Mouse (Mus musculus): ENCODE measurements around the gene Klf7.

DNA sequence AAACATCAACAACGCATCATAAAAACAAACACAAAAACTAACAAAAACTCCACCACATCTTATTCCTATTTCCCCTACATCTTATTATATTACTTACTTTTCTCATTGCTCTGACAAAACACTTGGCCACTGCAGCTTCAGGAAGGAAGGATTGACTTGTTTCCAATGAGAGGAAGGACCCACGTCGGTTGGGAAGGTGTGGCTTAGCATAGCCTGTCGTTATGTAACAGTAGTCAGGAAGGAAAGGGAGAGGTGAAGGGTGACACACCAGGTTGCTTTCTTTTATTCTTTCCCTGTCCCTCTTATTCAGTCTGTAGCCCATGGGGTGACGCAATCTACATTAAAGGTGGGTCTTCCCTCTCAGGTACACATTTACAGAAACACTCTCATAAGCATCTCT is 129.6 kb downstream of the Klf7 start:
- TF ChIP-seq EP300 (IDR thresholded peaks at IDR 0.05; ENCODE audit: insufficient read depth, low read depth, low read length) (no peak), CTCF (IDR thresholded peaks at IDR 0.05; ENCODE audit: low read depth, low read length) (no peak)
